Mouse (Mus musculus) lung, embryonic 15.5 days (tissue): ENCODE results near the gene Gzma. TPM values are rescaled to one million over a fixed set of nuclear protein-coding genes. Genes with fewer than 3 reads are reported as not detected.
A peak's percentile ranks its signal among the peaks of the same experiment; 100 is the strongest.

ENCODE experiments used
- ATAC-seq: fragments of 200-750 bp; cut with Nextera tagmentation; 2 replicates; pipeline ENCODE4 v1.8.0; 2017; ENCODE audit warnings: moderate number of reproducible peaks, borderline replicate concordance; ENCODE audit not compliant: low FRiP score, low TSS enrichment; ENCODE audit errors: extremely low read depth
- H3K27ac ChIP-seq: fragments of 300-500 bp; sonication (generic); 2 replicates; pipeline ENCODE4 v1.5.1; 2015; ENCODE audit warnings: moderate library complexity, mild to moderate bottlenecking, inconsistent platforms
- H3K27me3 ChIP-seq: fragments of 300-500 bp; sonication (generic); 2 replicates; pipeline ENCODE4 v1.6.1; 2015; ENCODE audit warnings: inconsistent platforms
- H3K36me3 ChIP-seq: fragments of 300-500 bp; sonication (generic); 2 replicates; pipeline ENCODE4 v1.6.1; 2015; ENCODE audit warnings: inconsistent platforms
- H3K4me1 ChIP-seq: fragments of 300-500 bp; sonication (generic); 2 replicates; pipeline ENCODE4 v1.6.1; 2015; ENCODE audit warnings: inconsistent platforms
- H3K4me2 ChIP-seq: fragments of 300-500 bp; sonication (generic); 2 replicates; pipeline ENCODE4 v1.6.1; 2015; ENCODE audit warnings: inconsistent platforms, mild to moderate bottlenecking, moderate library complexity
- H3K4me3 ChIP-seq: fragments of 300-500 bp; sonication (generic); 2 replicates; pipeline ENCODE4 v1.5.1; 2015; ENCODE audit warnings: mild to moderate bottlenecking, inconsistent platforms
- H3K9ac ChIP-seq: fragments of 300-500 bp; sonication (generic); 2 replicates; pipeline ENCODE4 v1.6.1; 2015; ENCODE audit warnings: inconsistent platforms
- H3K9me3 ChIP-seq: fragments of 300-500 bp; sonication (generic); 2 replicates; pipeline ENCODE4 v1.6.1; 2016; ENCODE audit warnings: inconsistent platforms
- WGBS: fragments of 180-500 bp; shearing (Covaris S2); methylation state at CpG from one replicate; pipeline ENCODE4 v1.1.7; 2015; 5-methylcytosine and 5-hydroxymethylcytosine counted together
- polyA plus RNA-seq: library from polyadenylated mRNA; unstranded; fragments of >200 nt; fragmentation: Nextera tagmentation; extraction: Ambion mirVana; gene quantifications from 2 replicates; pipeline ENCODE4 v1.2.1, GENCODE M21; 2015

Gene Gzma
- 3.9 and 18.9 TPM in 2 replicates for polyA plus RNA-seq

GRCm38 (mm10) chr13:113100879-113101278 is at the start of gene Gzma:
TSS of gene Gzma (minus strand) at chr13:113100981.
- ATAC-seq = no peak
- Histone ChIP-seq H3K36me3 (no peaks in the 10 kb centered on the region), H3K27ac (no peak within 1 kb of the TSS), H3K4me2 (no peak within 1 kb of the TSS), H3K9me3 (no peaks in the 10 kb centered on the region), H3K4me1 (no peaks in the 10 kb centered on the region), H3K4me3 (no peak within 1 kb of the TSS), H3K27me3 (no peaks in the 10 kb centered on the region), H3K9ac (no peak within 1 kb of the TSS)
- WGBS = 82% methylated on average over 6 of the region's 6 CpGs

DNA sequence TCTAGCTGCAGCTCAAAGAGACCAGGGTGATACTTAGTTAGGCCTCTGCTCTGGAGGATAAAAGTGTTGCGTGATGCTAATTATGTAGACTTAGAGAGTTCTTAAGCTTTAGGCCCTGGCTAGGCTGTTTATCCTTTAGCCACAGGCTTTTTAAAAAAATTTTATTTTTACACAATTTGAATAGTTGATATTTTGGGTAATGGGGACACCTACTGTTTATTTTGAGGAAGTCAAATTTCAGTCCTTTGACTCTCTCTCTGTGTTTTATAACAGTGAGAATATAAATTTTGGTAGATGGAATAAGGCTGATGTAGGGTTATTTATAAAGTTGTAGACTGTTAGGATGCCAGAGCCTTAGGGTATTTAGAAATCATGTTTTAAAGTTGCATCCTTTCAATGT is 38.8 kb upstream of the Gzma start:
- no peak overlapping the region for H3K9ac ChIP-seq
- H3K4me3 ChIP-seq = no peak overlapping the region
- H3K9me3 ChIP-seq = no peaks in the 10 kb centered on the region
- no peaks in the 10 kb centered on the region for H3K36me3 ChIP-seq
- WGBS = 84% methylated on average over 1 of the region's 1 CpGs
- no peak for ATAC-seq
- H3K4me1 ChIP-seq = no peaks in the 10 kb centered on the region
- H3K4me2 ChIP-seq = no peak overlapping the region
- no peak overlapping the region for H3K27ac ChIP-seq
- no peaks in the 10 kb centered on the region for H3K27me3 ChIP-seq

DNA sequence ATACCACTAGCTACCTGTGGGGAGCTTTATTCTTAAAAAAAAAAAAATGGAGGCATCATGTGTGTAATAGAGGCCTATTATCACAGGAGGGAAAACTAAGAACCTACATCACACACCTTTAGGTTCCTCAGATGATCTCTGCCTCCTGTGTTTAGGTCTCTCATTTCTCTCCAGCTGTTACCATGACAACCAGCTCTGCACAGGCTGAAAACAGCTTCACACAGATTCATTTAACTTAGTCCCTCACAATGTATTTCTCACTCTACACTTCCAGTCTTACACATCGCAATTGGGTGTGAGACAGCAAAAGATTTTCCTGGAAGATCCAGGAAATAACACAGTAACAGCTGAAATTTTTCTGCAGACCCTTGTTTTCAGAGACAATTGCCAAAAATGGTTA is 29.2 kb upstream of the Gzma start:
- Histone ChIP-seq H3K36me3 (no peaks in the 10 kb centered on the region), H3K9ac (no peak overlapping the region), H3K4me3 (no peak overlapping the region), H3K27me3 (no peaks in the 10 kb centered on the region), H3K27ac (no peak overlapping the region), H3K4me2 (no peak overlapping the region), H3K4me1 (no peaks in the 10 kb centered on the region), H3K9me3 (no peaks in the 10 kb centered on the region)
- 74% methylated on average over 1 of the region's 1 CpGs for WGBS
- ATAC-seq = no peak

DNA sequence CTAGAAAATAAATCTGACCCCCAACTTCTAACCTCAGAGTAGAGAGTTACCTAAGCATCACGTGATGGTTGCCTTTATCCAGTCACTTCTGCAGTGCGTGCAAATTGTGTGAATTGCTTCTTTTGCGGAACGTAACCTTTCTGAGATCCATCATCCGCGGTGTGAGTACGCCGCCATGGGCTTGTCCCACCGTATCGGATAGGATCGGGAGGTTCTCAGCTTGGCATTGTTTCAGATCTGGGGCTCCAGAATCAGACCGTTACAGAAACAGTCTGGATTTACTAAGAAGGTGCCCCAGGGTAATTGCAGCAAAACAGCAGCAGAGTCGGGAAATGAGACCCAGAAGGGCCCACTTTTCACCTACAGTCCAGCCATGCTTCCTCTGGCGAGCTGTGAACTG is 20.5 kb upstream of the Gzma start:
- H3K9me3 ChIP-seq = no peaks in the 10 kb centered on the region
- ATAC-seq = no peak
- WGBS = 86% methylated on average over 14 of the region's 14 CpGs
- no peaks in the 10 kb centered on the region for H3K27me3 ChIP-seq
- no peak overlapping the region for H3K4me2 ChIP-seq
- H3K4me1 ChIP-seq = no peaks in the 10 kb centered on the region
- no peak overlapping the region for H3K4me3 ChIP-seq
- no peak overlapping the region for H3K9ac ChIP-seq
- no peak overlapping the region for H3K27ac ChIP-seq
- H3K36me3 ChIP-seq = no peaks in the 10 kb centered on the region

GRCm38 (mm10) chr13:113120324-113121237 is 19.8 kb upstream of the Gzma start:
- Histone ChIP-seq H3K4me2 (no peak overlapping the region), H3K9me3 (no peaks in the 10 kb centered on the region), H3K4me3 (no peak overlapping the region), H3K4me1 (no peaks in the 10 kb centered on the region), H3K36me3 (no peaks in the 10 kb centered on the region), H3K27me3 (no peaks in the 10 kb centered on the region), H3K27ac (no peak overlapping the region), H3K9ac (no peak overlapping the region)
- ATAC-seq = no peak
- 82% methylated on average over 17 of the region's 17 CpGs for WGBS

GRCm38 (mm10) chr13:113118977-113119376 is 18.2 kb upstream of the Gzma start:
- no peak overlapping the region for H3K4me3 ChIP-seq
- 25% methylated on average over 4 of the region's 4 CpGs for WGBS
- no peaks in the 10 kb centered on the region for H3K36me3 ChIP-seq
- no peak overlapping the region for H3K9ac ChIP-seq
- no peaks in the 10 kb centered on the region for H3K4me1 ChIP-seq
- H3K9me3 ChIP-seq = no peaks in the 10 kb centered on the region
- H3K4me2 ChIP-seq = no peak overlapping the region
- no peaks in the 10 kb centered on the region for H3K27me3 ChIP-seq
- ATAC-seq = peak; percentile 64; the same call in 1 of the 2 replicates
- H3K27ac ChIP-seq = no peak overlapping the region

- ATAC-seq = no peak
- Histone ChIP-seq H3K36me3 (no peaks in the 10 kb centered on the region), H3K4me3 (no peak overlapping the region), H3K27ac (no peak overlapping the region), H3K9ac (no peak overlapping the region), H3K27me3 (no peaks in the 10 kb centered on the region), H3K4me1 (no peaks in the 10 kb centered on the region), H3K9me3 (no peaks in the 10 kb centered on the region), H3K4me2 (no peak overlapping the region)
- 89% methylated on average over 10 of the region's 10 CpGs for WGBS
Measured at GRCm38 (mm10) chr13:113104759-113105158, 4.0 kb upstream of the Gzma start.

GRCm38 (mm10) chr13:113101804-113102203 is 1.0 kb upstream of the Gzma start:
- Histone ChIP-seq H3K4me2 (no peak overlapping the region), H3K9me3 (no peaks in the 10 kb centered on the region), H3K27me3 (no peaks in the 10 kb centered on the region), H3K4me1 (no peaks in the 10 kb centered on the region), H3K27ac (no peak overlapping the region), H3K4me3 (no peak overlapping the region), H3K36me3 (no peaks in the 10 kb centered on the region), H3K9ac (no peak overlapping the region)
- ATAC-seq = no peak
- 61% methylated on average over 10 of the region's 10 CpGs for WGBS

GRCm38 (mm10) chr13:113098406-113098805 is 2.4 kb downstream of the Gzma start:
- no peak overlapping the region for H3K9ac ChIP-seq
- ATAC-seq = no peak
- no peak overlapping the region for H3K27ac ChIP-seq
- H3K36me3 ChIP-seq = no peaks in the 10 kb centered on the region
- H3K9me3 ChIP-seq = no peaks in the 10 kb centered on the region
- no peak overlapping the region for H3K4me3 ChIP-seq
- no peaks in the 10 kb centered on the region for H3K4me1 ChIP-seq
- WGBS = 88% methylated on average over 2 of the region's 2 CpGs
- H3K4me2 ChIP-seq = no peak overlapping the region
- no peaks in the 10 kb centered on the region for H3K27me3 ChIP-seq

DNA sequence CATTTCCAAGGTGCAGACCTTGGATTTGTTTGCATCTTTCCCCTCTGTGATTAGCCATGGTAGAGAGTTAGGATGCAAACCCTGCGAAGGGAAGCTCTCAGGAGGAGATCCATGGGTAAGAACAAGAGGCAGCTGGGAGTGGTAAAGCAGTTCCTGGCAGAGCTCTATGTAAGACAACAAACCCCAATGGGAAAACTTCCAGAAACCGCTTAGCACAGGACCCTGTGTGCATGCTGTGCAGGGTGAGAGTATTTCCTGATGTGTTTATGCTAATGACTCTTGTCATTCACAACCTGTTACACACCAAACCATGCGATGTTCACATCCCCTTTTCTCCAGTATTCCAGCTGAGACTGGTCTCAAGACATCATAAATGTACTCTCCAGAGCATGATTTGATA is 3.8 kb downstream of the Gzma start:
- ATAC-seq = no peak
- H3K4me3 ChIP-seq = no peak overlapping the region
- H3K36me3 ChIP-seq = no peaks in the 10 kb centered on the region
- H3K4me1 ChIP-seq = no peaks in the 10 kb centered on the region
- no peak overlapping the region for H3K4me2 ChIP-seq
- H3K9ac ChIP-seq = no peak overlapping the region
- H3K27ac ChIP-seq = no peak overlapping the region
- no peaks in the 10 kb centered on the region for H3K9me3 ChIP-seq
- 66% methylated on average over 3 of the region's 3 CpGs for WGBS
- H3K27me3 ChIP-seq = no peaks in the 10 kb centered on the region

DNA sequence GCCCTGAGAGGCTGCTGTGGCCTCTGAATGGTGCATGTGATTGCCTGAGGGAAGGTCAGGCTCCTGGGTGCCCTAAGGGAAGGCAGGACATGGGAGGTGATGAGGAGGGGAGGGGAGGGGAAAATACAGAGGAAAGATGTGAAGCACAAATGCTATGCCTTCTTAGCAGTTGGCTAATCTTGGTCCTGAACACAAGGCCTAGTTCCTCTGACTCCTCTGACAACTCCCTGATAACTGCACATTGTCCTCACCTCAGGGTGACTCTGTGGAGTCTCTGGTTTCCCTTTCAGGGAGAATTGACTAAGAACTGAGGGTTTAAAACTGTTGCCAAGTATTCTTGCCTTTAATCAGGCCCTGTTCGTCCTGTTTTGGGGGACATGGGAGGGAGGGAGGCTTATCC is 6.2 kb downstream of the Gzma start:
- H3K27me3 ChIP-seq = no peaks in the 10 kb centered on the region
- no peak for ATAC-seq
- no peaks in the 10 kb centered on the region for H3K4me1 ChIP-seq
- 79% methylated on average over 1 of the region's 1 CpGs for WGBS
- no peak overlapping the region for H3K27ac ChIP-seq
- H3K4me3 ChIP-seq = no peak overlapping the region
- H3K9me3 ChIP-seq = no peaks in the 10 kb centered on the region
- no peak overlapping the region for H3K9ac ChIP-seq
- no peaks in the 10 kb centered on the region for H3K36me3 ChIP-seq
- H3K4me2 ChIP-seq = no peak overlapping the region

- Histone ChIP-seq H3K9ac (no peak overlapping the region), H3K27me3 (no peaks in the 10 kb centered on the region), H3K4me2 (no peak overlapping the region), H3K27ac (no peak overlapping the region), H3K36me3 (no peaks in the 10 kb centered on the region), H3K4me1 (no peaks in the 10 kb centered on the region), H3K9me3 (no peaks in the 10 kb centered on the region), H3K4me3 (no peak overlapping the region)
- no peak for ATAC-seq
- WGBS = 51% methylated on average over 8 of the region's 8 CpGs
Measured at GRCm38 (mm10) chr13:113090489-113090888, 10.3 kb downstream of the Gzma start.
